Mouse (Mus musculus): ENCODE measurements at regions not wholly inside any gene's neighbourhood (a gene's known extent, or its start where the extent isn't known, plus 50 kb on each side); places are given as distances from the start of the nearest gene placed in this dataset.

DNA sequence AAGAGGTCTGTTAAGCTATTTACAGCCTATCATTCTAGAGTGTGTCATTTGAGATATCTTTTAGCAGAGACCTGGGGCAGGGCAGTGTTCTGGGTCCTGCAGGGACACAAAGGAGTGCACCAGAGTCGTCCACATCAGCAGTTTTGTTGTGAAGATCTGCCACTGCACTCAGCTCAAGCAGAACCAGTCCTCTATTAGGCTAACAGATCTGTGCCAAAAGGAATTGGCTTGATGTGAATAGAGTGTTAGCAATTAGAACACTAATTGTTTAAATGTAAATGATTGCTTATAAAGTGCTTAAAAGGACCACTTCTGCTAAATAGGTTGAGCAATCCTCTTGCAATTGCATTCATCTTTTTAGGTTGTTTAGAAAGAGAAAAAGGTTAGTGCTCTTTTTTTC lies 215.3 kb downstream of the En1 start:
- TF ChIP-seq POLR2A (IDR thresholded peaks at IDR 0.05; ENCODE audit: borderline replicate concordance, control insufficient read depth, low read depth, low read length) (no peak), CTCF (IDR thresholded peaks at IDR 0.05; ENCODE audit: control insufficient read depth, insufficient read depth, low read length) (no peak)

Measured in bone marrow, adult 2 months (tissue).